Mouse (Mus musculus) thymus, adult 18-20 months (tissue): ENCODE measurements around the gene Podxl.

Experiments used
- DNase-seq, 2 experiments: peaks; one replicate each; pipeline ENCODE4 v3.0.0; 2022; ENCODE audit warnings: mixed read lengths in 2 of 2

Podxl gene

GRCm38 (mm10) chr6:31522478-31522877, 41.3 kb downstream of the Podxl start:
- DNase-seq, result no peak

- no peak for DNase-seq
These were observed 42.1 kb downstream of the Podxl start for GRCm38 (mm10) chr6:31521491-31522355.

- no peak for DNase-seq
These were observed 43.1 kb downstream of the Podxl start for GRCm38 (mm10) chr6:31520486-31521215.

GRCm38 (mm10) chr6:31519001-31519471, 44.7 kb downstream of the Podxl start:
- no peak for DNase-seq

DNA sequence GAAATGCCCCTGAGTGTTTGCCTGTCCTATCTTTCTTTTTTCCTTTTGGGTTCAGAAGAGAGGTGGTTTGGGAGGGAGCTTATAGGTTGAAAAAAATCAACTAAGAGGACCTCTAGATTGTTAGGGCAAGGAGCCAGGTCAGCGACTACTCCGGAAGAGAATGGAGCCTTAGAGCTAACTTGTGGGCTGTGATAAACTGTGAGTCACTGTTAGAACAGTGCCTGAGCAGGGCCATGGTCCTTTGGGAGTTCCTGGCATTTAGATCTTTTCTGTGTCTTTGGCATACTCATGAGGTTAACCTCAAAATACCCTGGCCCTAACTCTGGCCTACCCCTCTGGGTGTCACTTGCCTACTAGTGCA, 45.5 kb downstream of the Podxl start:
- DNase-seq, result no peak

GRCm38 (mm10) chr6:31517681-31518337, 46.0 kb downstream of the Podxl start:
- DNase-seq, result no peak

- DNase-seq, result no peak
These were observed 50.1 kb downstream of the Podxl start for GRCm38 (mm10) chr6:31513726-31514125.

GRCm38 (mm10) chr6:31502614-31503013, 61.2 kb downstream of the Podxl start:
- no peak for DNase-seq

DNA sequence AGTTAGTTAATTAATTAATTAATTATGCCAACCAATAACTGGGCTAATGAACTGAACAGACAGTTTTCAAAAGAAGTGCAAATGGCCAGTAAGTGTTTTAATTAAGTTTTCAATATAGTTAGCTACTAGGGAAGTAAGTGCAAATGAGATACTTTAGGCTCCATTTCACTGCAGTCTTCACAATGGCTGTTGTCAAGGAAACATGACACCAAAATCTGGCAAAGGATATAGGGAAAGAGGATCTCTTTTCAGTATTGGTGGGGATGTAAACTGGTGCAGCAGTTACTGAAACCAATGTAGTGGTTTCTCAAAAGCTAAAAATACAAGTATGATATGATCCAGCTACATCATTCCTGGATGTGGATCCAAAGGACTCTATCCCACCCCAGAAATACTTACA, 63.1 kb downstream of the Podxl start:
- DNase-seq, result no peak

- no peak for DNase-seq
These were observed 63.5 kb downstream of the Podxl start for GRCm38 (mm10) chr6:31500260-31500659.

GRCm38 (mm10) chr6:31499836-31500235, 63.9 kb downstream of the Podxl start:
- DNase-seq, result no peak

GRCm38 (mm10) chr6:31496227-31496626, 67.6 kb downstream of the Podxl start:
- DNase-seq, result no peak

- DNase-seq, result no peak
These were observed 68.6 kb downstream of the Podxl start for GRCm38 (mm10) chr6:31495122-31495731.

DNA sequence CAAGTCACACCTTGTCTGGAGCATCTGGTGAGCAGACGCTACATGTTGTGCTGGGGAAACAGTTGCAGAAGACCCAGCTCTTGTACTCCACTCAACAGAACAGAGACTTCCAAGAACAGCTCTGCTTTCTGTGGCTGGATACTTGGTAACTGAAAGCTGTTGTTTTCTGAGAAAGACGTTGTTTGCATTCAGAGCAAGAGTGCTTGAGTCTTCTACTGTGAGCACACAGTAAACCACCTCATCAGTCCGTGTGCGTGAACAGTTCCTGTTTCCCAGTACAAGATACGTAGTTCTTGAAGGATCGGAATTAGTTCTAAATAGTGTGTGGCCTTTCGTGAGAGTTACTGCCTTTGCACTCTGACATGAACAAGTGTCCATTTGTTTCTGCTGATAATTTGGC, 73.8 kb downstream of the Podxl start:
- DNase-seq, result no peak

DNA sequence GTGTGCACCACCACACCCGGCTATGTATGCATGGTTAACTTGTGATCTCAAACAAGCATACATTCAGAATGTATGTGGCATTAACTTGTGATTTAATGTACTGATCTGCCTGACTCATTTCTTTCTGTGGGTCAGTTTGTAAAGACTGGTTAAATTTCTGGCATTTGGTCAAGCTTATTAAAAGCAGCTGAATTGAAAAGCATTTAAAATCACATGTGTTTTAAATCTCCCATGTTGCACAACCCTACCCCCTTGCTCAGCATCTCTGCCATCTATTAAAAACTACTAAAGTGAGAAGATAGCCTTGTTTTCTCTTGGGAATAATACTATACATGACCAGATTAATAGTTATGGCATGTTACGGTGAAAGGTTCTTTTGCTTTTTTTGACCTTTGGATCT, 77.2 kb downstream of the Podxl start:
- DNase-seq, result no peak

DNA sequence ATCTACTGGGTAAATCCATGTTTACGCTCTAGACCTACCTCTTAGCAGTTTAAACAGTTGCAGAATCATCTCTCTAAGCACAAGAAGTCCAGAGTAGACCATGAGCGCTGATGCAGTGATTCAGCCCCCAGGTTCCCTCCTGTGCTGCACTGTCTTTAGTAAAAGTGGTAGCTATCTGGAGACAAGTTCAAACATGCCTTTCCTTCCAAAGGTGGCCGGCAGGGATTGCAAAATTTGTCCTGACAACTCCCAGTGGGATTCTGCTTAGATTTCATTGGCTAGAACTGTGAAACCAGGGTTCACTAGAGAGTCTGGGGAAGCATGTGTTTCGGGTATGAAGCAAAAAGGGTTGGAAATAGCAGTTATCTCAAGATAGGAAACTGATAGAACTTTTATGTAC, 83.8 kb downstream of the Podxl start:
- DNase-seq, result no peak

- no peak for DNase-seq
These were observed 85.6 kb downstream of the Podxl start for GRCm38 (mm10) chr6:31478221-31478620.
